Mouse (Mus musculus) left cerebral cortex, adult 2 months (tissue): ENCODE data around the gene Clmn. TPM values are rescaled to one million over a fixed set of nuclear protein-coding genes. Genes with fewer than 3 reads are reported as not detected.
"Not testable (repeated sequence)": the region's sequence is repeated elsewhere in the genome, so short reads cannot be mapped to it uniquely, and the experiment has no call there.

Experiments used
- DNase-seq, 2 experiments: peaks; one replicate each; pipeline ENCODE4 v3.0.0; 2021 to 2022; ENCODE audit warnings: low spot score in 2 of 2, mixed read lengths in 1 of 2; ENCODE audit errors: extremely low spot score in 1 of 2
- H3K27ac ChIP-seq: fragments of 200-600 bp; 2 replicates; pipeline ENCODE4 v1.8.1; 2022
- H3K4me3 ChIP-seq: fragments of 200-600 bp; 2 replicates; pipeline ENCODE4 v1.8.1; 2022
- CTCF ChIP-seq: fragments of 200-600 bp; IDR thresholded peaks from 2 replicates; pipeline ENCODE4 v1.8.1; 2022; ENCODE audit warnings: antibody characterized with exemption, mild to moderate bottlenecking, moderate library complexity
- intact Hi-C: fragments of 180-260 bp; cut with DNase I; formaldehyde crosslinking; loops from one replicate; pipeline ENCODE4 v1.15.1; 2025
- total RNA-seq, 2 experiments: library from RNA; stranded (reverse); gene quantifications; 2 replicates each; pipeline ENCODE4 v1.2.3; 2021

Clmn gene
- total RNA-seq, 2 experiments from 2014 or later, result 43.1 to 51.7 TPM

DNA sequence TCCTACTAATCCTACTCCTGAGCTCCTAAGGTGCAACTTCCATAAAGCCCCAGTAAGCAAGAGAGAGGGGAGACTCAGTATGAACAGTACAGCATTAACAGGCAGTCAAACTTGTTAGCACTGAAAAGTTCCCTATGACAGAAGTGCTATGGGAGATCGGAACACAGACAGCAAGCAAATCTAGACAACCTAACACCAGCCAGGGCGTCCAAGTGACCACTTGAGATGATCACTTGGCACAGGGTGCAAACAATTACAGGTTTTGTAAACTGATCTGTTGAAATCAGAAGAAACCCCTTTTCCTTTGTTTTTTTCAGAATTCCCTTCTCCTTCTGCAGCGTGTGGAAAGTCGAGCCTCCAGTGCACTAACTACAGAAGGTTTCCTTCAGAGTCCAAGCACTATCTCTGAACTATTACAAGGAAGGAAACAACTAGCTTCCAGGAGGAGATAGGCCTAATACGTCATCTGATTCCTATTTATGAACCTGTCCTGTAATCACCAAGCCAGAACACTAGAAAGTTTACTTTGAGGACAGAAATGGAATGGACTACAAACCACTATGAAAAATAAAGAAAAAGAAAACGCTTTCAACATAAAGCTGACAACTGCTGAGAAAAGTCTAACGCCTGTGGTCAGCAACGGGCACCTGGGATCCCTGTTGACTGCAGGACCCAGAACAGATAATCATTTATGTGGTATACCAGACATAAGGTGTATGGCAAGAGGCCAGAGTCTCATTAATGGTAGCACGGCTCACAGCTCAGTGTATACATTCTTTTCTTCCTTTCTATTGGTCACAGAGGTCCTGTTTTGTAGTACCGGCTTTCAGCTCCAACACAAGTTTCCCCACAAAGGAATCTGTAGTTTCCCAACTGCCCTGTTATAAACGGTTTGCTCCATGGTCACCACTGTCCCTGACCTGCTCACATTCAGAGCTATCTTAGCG is 123.8 kb downstream of the Clmn start:
- TF ChIP-seq CTCF, result no peak
- intact Hi-C loops, result no loop called here
- Histone ChIP-seq H3K27ac (no peak overlapping the region), H3K4me3 (no peak overlapping the region)
- DNase-seq, result no peak

DNA sequence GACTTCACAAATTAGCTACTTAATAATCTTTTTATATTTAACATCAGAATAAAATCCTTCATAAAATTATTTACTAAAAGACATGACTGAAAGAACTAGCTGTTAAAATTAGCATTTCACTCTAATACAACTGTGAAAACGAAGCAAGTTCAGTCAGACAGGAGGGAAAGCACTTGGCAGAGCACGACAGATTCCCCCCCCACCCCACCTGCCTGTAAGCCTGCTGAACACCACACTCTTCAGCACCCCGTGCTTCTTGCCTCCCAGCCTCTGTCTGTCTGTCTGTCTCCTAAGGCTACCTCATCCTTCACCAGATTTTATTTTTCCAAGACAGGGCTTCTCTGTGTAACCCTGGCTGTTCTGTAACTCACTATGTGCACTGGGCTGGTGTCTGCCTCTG is 125.9 kb downstream of the Clmn start:
- no peak overlapping the region for H3K27ac ChIP-seq
- intact Hi-C loops, result no loop called here
- DNase-seq, result no peak
- no peak for TF ChIP-seq CTCF
- H3K4me3 ChIP-seq, result no peak overlapping the region

DNA sequence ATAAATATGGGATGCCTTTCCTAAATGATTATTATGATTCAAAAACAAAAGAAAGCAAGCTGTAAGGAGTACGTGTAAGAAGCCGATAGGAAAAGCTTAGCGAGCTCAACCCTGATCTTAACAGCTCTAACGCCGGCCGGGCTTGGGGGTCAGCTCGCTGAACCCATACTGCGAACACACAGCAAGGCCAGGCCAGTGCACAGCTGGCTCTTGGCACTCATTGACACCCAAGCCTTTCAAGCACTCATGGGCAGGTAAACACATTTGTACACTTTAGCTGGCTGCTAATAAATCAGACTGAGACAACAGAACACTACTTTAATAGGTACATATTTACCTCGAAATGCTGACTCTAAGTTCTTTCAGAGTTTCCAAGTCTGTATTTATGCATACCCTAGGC is 126.4 kb downstream of the Clmn start:
- TF ChIP-seq CTCF, result no peak
- Histone ChIP-seq H3K4me3 (no peak overlapping the region), H3K27ac (no peak overlapping the region)
- intact Hi-C loops, result no loop called here
- no peak for DNase-seq

DNA sequence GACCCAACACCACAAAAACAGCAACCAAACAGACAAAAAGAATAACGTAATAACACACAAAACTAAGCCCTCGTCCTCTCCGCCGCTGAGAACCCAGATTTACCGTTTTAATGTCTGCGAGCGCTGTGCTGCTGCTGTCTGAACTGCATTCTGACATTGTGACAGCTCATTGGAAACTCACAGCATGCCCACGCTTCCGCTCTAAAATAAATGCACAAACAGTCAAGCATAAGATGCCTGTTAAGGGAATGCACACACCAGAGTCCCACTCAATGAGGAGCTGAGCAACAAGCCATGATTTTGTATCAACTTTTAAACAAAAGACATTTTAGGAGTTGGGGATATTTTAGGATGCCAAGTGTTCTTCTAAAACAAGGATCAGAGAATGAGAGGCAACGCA is 127.2 kb downstream of the Clmn start:
- Histone ChIP-seq H3K4me3 (no peak overlapping the region), H3K27ac (no peak overlapping the region)
- intact Hi-C loops, result no loop called here
- peak; percentile 24 to 44 for DNase-seq
- TF ChIP-seq CTCF, result no peak

DNA sequence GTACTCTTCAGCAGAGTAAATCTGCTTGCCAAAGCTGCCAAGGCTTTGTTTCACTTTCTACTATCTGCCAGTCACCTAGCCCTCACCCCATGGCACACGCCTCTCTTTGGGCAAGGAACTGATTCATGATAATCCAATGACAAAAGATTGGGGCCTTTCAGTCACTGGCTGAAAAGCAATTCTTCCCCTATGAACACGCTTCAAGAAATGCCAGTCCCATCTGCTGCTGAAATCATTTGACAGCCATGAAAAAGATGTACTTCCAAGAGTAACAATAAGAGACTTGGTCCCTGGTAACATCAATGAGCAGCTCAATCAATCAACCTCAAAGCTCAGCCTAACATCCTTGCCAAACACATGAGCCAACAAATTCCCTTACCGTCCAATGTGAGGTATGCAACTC is 128.9 kb downstream of the Clmn start:
- no peak for TF ChIP-seq CTCF
- DNase-seq, result no peak
- intact Hi-C loops, result no loop called here
- Histone ChIP-seq H3K4me3 (no peak overlapping the region), H3K27ac (no peak overlapping the region)

DNA sequence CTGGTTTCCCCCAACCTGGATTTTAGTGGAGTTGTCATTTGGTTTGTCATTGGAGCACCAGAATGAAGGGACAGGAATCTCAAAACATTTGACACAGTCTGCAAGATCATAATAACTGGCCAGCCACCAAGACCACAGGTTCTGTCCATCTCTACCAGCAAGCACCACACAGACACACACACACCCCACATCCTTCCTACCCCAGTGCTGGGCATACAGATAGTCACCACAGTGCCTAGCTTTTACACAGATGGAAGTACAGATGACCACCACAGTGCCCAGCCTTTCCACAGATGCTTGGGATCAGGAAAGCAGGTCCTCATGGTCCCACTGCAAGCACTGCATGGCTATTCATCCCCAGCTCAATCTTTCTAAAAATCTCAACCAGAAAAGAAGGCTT is 131.7 kb downstream of the Clmn start:
- intact Hi-C loops, result no loop called here
- H3K4me3 ChIP-seq, result no peak overlapping the region

DNA sequence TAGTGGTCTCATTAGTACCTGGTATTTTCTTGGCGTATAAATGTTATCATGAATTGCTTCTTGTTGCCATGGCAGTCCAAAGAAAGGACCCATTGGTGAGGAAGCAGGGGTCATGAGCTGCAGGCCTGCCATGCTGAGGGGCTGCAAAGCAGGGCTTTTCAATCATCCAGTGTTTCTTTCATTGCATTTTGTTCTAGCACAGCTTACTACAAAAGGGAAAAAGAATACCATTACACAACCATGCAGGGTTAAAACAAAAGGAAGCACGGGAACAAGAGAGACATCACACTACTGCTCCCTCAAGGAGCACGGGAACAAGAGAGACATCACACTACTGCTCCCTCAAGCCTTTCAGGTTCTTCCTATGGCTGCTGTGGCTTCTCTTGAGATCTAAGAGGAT is 133.1 kb downstream of the Clmn start:
- TF ChIP-seq CTCF, result no peak

More for the DNA sequence above, 131.7 kb downstream of the Clmn start:
- no peak for DNase-seq
- no peak for TF ChIP-seq CTCF
- H3K27ac ChIP-seq, result no peak overlapping the region

DNA sequence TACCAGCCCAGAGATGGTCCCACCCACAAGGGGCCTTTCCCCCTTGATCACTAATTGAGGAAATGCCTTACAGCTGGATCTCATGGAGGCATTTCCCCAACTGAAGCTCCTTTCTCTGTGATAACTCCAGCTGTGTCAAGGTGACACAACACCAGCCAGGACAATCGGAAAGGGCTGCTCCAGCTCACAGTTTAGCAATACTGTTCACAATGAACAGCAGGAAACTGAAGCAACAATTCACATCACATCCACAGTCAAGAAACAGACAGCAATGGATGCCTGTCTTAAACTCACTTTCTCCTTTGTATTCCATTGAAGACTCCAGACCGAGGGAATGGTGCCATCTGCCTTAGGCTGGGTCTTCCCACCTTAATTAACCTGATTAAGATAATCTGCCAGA is 138.4 kb downstream of the Clmn start:
- H3K4me3 ChIP-seq, DNase-seq, intact Hi-C loops, H3K27ac ChIP-seq: not testable (repeated sequence)

More for the DNA sequence above, 133.1 kb downstream of the Clmn start:
- H3K4me3 ChIP-seq, result no peak overlapping the region
- no peak for DNase-seq
- intact Hi-C loops, result no loop called here
- no peak overlapping the region for H3K27ac ChIP-seq

DNA sequence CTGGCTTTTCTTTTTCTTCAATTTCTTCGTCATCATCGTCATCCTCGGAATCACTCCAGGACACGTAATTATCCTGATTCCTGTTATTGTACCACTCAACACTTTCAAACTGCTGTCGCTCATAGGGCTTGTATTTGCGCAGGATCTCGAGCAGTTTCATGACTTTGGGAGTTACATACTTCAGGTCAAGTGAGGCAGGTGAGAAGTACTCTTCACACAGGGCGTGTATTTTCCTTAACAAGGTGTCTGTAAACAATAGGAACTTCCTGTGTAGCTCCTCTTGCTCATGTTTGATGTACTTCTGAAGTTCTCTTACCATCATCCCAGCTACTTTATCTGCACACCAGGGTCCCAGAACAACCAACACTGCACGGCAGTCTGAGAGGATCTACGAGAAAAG is 142.8 kb downstream of the Clmn start:
- no peak overlapping the region for H3K4me3 ChIP-seq
- intact Hi-C loops, result no loop called here
- no peak for DNase-seq
- TF ChIP-seq CTCF, result no peak
- no peak overlapping the region for H3K27ac ChIP-seq

DNA sequence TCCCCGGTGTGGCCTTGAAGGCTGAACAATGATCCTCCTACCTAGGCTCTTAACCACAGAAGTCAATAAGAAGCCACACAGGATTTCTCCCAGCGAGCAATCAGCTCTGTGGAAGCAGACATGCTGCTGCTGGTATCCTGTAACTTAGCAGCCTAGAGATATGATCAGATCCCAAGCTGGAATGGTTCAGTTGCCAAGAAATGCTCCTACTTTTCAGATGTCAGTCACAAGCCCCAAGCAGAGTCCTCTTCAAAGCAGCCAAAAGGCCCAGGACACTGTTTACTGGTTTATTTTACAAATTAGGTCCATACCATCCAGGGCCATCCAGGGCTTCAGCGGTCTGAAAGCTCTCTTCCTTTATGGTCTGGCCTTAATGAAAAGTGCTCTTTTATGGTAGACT is 143.9 kb downstream of the Clmn start:
- H3K4me3 ChIP-seq, result no peak overlapping the region
- TF ChIP-seq CTCF, result no peak
- intact Hi-C loops, result no loop called here
- DNase-seq, result no peak
- no peak overlapping the region for H3K27ac ChIP-seq

DNA sequence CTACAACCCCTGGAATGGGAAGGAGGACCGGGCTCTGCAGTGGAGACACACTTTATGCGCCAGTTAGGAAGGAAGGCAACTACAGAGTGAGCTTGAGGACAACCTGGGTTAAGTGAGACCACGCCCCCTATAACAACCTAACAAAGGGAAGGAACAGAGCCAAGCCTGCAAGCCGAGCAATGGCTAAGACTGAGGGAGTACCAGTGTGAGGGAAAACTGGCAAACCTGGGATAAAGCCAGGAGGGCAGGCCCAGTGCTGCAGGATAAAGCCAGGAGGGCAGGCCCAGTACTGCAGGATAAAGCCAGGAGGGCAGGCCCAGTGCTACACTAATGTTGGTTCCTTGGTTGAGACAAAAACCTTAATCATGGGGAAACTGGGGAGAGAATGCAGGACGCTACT is 145.9 kb downstream of the Clmn start:
- no peak for DNase-seq
- intact Hi-C loops, result no loop called here
- no peak overlapping the region for H3K4me3 ChIP-seq
- no peak overlapping the region for H3K27ac ChIP-seq
- TF ChIP-seq CTCF, result peak; percentile 7

DNA sequence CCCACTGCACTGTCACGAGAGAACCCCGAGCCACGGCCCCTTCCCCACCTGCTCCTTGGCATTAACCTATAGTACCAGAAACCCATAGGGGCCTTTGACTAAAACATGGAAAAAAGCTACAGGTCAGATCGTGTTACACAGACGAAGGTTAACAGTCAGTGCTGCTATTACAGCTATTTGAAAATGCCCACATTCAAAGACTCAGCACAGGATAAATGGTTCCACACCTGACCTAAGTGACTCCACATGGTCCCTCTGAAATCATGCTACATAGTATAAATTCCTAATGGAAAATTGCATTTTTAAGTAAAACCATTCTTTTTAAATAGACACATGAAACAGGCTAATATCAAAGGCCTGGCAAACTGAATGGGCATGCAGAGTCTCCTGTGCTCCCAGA is 148.5 kb downstream of the Clmn start:
- DNase-seq, result no peak
- TF ChIP-seq CTCF, result no peak
- no peak overlapping the region for H3K4me3 ChIP-seq
- no peak overlapping the region for H3K27ac ChIP-seq
- intact Hi-C loops, result no loop called here

DNA sequence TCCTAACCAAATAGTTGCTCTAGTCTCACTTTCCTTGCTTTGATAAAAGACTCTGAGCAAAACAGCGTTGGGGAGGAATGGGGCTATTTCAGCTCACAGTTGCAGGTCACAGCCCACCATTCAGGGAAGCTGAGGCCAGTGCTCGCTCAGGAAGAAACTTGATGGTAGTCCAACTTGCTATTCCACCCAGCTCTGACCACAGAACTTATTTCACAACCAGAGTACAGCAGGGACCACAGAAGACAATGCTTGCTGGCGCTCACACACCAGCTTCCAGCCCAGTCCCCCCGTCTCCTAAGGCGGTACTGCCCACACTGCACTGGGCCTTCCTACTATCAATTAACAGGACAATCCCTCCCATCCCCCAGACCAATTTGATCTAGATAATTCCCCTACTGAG is 149.4 kb downstream of the Clmn start:
- no peak overlapping the region for H3K4me3 ChIP-seq
- no peak for DNase-seq
- no peak for TF ChIP-seq CTCF
- no peak overlapping the region for H3K27ac ChIP-seq
- intact Hi-C loops, result no loop called here

Other genes starting within 250 kb of the Clmn start
- 10 to 100 TPM; 38.9 to 42.7 TPM for gene Dicer1, start 113.1 kb downstream of the Clmn start, total RNA-seq
- 1 to 10 TPM; 1.7 to 1.9 TPM for gene Syne3, start 144.7 kb upstream of the Clmn start, total RNA-seq
- gene Glrx5, start 167.6 kb upstream of the Clmn start, total RNA-seq, result 10 to 100 TPM; 46.0 to 50.2 TPM